Mouse (Mus musculus) kidney, postnatal 36 days (tissue): ENCODE results near the gene Nfkbib.

Experiments used
- DNase-seq, 2 experiments: peaks; one replicate each; pipeline ENCODE4 v3.0.0; 2021 to 2022; ENCODE audit warnings: mixed read lengths in 2 of 2

Nfkbib gene

DNA sequence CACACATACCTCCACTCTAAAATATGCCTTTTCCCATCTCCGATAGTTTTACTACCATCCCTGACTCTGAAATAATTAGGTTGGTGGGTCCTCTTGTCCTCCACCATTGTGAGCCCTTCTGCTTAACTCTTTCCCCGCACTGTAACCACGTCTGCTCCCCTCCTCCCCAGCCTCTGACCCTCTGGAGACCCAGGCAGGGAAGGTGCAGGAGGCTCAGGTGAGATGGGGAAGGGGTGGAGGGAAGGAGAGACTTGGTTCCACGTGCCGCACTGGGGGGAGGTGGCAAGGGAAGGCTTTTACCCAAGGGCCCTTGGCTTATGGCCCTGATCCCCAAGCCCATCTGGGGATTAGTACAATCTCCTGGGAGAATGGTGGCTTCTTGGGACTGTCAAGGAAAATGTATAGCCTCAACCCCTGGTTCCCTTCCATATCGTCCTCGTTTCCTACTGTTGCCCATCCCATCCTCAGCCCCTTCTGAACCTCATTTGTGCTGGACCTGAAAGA lies at the start of gene Nfkbib:
Gene Nfkbib, minus strand, starts transcription at position 51 of the 504 bp plus-strand sequence.
- DNase-seq = no peak

DNA sequence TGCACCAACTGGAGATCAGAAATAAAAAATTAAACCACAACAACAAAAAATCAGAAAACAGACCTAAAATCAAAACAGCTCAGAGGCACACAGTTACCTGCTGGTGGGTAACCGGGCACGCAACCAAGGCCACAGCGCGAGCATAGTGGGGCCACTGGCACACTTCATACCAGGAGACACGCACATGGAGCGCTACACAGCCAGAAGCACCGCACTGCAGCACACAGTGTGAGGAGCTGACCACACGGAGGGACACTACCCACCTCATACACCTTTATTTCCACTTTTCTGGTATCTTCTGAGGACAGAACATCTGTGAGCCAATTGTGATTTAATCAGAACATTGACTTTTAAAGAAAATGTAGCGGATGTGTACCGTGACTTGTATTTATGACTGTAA lies 49.6 kb upstream of the Nfkbib start:
- no peak for DNase-seq

DNA sequence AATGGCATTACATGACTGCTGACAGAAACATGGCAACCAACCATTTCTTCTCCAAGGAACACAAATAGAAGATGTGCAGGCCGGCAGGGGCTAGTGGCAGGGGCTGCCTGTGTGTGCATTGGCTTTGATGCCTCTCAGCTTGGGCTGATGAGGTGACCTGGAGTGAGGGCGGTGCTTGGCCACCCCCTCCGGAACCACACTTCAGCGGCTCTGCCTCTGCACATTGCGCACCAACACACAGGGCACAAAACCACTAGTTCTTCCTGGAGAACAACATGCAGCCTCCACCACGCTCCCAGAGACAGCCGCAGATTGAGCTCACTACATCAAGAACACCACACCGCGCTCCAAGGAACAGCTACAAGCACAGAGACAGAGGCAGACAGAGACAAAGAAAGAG lies 48.9 kb upstream of the Nfkbib start:
- peak in 1 of 2 experiments; percentile 48 for DNase-seq

DNA sequence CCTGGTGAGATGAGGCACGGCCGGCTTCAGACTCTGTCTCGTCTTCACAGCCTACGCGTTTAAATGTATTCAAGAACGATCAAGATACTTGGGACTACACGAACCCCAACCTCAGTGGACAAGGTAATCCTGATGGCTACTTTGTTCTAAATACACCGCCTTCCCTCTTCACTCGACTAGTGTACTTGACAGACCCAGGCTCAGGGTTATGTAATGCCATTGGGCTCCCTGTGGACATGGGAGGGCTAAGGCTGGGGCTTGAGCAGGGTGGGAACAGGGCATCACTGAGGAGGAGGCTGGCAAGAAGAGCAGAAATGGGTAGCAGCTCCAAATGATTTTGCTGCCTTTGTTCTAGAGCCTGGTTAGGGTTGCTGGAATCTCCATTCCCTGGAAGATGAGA lies 47.9 kb upstream of the Nfkbib start:
- no peak for DNase-seq

DNA sequence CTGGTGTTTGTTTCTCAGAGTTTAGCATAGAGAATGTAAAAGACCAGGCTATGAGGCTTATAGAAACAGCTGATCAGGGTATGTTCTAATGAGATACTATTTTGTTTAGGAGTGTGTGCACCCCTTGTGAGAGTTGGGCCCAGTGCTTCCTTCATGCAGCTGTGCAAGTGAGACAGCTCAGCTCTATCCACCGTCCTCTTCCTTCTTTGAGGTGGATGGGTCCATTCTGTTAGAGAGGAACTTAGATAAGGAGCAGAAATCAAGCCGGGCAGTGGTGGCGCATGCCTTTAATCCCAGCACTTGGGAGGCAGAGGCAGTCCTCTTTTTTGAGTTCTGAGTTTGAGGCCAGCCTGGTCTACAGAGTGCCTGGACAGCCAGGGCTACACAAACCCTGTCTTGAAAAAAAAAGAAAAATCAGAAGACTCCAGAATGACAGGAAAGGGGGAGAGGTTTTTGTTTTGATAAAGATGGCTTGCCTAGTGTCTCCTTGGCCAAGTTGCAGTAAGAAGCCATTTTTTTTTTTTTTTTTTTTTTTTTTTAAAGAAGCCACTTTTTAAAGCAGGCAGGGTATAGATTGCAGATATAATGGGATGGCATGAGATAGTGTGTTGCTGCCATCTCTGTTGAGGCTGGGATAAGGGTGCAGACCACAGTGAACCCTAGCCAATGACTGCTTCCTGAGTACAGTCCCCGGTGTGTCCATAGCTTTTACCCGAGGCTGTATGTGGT lies 47.2 kb upstream of the Nfkbib start:
- DNase-seq = no peak

DNA sequence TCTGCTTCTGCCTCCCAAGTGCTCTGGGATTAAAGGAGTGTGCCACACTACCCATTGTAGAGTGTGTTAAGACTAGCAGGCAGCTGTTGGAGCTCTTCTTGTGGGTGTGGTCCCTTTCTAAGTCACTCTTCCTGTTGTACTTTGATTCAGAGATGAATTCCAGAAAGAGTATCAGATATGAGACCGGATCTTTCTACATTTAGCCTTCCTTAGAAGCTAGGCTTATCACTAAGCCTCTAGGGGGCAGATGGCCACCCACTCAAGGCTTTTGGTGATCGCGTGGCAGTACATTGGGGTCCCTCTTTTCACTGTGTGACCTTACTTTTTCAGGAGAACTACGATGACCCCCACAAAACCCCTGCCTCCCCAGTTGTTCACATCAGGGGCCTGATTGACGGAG lies 45.6 kb upstream of the Nfkbib start:
- peak in 1 of 2 experiments; percentile 31 for DNase-seq

DNA sequence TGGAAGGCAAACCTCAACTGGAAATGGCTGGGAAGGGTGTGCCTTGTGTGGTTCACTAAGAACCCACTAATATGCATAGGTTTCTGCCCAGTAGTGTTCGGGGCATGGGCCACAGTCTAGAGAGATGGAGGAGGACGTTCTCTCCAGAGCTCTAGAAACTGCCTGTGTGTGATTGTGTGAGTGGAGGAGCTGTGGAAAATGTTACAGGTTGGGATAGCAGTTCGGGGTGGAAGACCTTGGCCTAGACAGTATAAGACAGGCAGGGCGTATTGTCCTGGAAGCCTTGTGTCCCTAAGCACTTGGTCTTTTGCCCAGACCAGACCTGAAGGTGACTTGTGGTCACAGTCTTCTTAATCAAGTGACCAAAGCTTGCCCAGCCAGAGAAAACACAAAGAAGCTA lies 45.1 kb upstream of the Nfkbib start:
- DNase-seq = peak in 1 of 2 experiments; percentile 55

DNA sequence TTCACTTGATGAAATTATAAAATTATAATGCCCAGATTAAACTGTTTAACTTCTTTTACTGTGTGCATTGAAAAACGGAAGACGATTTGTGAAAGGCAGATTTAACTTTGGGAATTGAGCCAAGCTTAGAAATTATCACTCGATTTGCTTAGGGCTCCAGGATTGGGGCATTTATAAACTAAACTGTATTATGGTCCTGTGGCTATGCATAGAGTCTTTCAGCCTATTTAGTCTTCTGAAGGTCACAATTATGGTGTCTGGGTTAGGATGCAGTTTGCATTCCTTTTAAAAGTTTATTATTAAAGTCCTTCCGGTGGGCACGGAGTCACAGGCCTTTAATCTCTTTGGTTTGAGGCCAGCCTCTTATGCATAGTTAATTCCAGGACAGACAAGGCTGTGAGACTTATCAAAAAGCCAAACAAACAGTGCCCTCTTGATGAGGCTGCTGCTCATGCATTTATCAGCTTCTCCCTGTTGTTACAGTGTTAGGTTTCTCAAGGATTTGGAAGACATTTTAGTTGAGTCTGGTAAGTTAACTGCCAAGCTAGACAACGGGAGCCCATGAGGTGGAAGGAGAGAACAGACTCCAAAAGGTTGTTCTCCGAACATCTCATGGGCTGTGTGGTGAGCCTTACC lies 44.4 kb upstream of the Nfkbib start:
- DNase-seq = no peak

DNA sequence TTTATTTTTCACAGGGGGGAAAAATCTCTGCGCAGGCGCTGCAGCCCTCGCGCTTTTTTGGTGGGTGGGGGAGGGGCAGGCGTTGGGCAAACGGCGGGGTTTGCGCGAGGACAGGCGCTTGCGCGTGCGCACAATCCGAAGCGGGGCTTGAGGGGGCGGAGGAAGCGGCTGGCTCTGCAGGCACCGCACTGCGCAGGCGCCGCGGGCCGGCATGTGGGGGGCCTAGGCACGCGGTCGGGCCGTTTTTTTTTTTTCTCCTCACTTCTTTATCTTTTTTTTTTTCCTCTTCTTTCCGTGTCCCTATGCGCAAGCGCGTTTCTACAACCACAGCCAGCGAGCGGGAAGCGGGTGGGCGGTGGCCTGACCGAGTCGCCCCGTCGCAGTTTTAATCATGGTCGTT lies 43.9 kb upstream of the Nfkbib start:
- peak; percentile 93 to 97 for DNase-seq

DNA sequence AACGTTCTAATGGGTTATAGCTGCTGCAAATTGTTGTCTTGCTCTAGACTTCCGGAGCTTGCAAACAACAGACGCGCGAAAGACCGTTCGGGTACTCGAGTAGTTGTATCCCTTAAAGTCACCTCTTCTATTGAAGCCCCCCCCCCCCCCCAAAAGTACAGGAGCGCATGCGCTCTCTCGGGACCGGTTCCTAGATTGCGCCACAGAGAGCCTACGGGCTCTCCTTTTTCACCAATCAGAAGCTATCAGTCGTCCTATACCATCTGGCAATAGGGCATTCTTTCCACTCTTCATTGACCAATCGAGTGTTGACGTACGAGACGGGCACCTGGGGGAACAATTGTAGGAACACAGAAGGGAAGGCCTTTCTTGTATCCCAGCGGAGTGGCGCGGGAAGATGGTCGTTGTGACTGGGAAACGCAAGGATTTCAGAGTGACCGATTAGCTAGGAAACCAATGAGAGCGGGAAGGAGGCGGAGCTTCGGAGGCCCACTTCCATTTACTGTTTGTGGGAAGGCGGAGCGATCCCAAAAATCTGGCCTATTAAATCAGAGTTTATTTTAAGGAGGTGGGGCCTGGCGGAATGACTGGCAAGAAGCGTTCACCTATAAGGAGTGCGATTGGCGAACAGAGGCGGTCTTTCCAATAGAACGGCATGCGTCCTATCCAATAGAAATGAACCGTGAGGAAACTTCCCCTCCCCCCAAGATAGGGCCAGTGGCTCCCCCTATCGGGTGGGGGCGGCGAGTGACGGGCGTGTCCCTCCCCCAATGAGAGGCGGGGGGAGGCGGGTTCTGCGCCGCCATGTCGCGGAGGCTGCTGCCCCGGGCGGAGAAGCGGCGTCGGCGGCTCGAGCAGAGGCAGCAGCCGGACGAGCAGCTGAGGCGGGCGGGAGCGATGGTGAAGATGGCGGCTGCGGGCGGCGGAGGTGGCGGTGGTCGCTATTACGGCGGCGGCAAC lies 43.1 kb upstream of the Nfkbib start:
- peak; percentile 98 to 100 for DNase-seq

DNA sequence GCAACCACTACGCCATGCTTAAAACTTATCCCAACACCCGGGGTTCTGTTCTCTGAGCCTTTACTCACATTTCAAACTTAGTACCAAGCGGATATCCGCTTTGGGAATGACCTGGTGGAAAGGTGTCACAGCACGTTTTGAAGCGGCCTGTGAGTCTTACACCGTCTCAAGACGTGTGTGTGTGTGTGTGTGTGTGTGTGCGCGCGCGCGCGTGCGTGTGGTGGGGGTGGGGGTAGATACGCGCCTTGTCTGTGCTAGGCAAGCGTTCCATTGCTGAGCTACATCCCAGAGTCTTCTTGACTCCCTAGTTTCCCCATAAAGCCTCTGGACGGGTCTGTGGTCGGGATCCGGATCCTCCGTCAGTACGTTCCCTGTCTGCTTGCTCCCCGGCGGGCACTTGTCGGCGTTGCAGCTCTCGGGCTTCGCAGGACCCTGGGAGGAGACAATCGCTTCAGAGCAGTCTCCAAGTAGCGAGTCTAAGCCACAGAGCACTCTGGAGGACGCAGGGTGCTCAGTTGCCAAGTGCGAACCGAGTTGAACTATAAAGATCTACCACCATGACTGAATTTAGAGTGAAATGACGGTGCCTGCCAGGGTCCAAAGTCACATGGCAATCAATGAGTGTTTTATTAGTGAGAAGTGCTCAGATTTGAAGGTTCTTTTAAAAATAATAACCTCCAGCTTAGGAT lies 42.2 kb upstream of the Nfkbib start:
- DNase-seq = peak; percentile 64 to 80

DNA sequence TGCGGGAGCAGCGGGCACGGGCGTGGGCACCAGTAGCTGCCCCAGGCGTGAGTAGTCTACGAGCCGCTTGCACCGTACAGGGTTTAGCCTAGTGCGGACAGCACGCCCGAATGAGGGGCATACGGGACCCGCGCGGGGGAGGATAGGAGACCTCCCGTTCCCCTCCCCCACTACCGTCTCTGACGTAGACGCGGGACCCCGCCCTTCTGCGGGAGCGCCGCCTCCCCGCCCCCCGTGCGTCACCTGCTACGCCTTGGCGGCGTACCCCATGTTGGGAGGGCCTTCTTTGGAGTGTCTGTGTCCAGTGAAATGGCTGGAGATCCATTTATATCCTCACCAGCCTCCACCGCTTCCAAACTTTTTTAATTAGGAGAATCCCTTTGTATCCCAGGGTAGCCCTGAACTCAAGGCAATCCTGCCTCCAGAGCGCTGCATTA lies 41.7 kb upstream of the Nfkbib start:
- peak; percentile 96 to 98 for DNase-seq

DNA sequence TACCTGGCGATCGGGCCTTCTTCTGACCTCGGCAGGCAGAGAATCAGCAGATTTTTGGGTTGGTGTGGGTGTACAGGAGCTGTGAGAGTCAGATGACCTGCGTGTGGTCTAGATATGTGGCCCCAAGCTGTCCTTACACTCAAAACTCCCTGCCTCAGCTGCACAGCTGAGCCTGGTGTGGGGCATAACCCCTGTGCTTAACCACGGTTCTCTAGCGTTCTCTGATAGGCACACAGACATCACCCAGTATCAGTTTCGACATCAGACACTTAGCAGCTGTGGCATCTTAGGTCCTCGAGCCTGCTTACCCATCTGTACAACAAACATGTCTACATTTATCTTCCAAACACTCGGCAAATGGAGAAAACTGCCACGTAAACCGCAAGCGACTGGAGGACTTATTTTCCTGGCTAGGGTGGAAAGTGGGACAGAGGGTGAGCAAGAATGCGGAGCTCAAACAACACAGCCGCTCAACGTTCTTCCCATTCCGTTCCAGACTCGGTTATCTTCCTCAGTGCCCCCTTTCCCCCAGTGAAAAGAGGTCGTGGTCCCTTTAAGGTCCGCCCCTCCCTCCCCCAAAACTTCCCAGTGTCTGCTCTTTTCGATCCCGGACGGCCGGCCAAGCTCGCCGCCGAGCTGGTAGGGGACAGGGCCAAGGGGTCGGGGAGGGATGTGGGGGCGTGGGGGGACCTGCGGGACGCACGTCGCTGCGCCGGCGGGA lies 41.1 kb upstream of the Nfkbib start, which contains the start of gene Hnrnpl:
Gene Hnrnpl, plus strand, starts transcription at position 321 of the 721 bp plus-strand sequence.
- DNase-seq = peak; percentile 71 to 77

DNA sequence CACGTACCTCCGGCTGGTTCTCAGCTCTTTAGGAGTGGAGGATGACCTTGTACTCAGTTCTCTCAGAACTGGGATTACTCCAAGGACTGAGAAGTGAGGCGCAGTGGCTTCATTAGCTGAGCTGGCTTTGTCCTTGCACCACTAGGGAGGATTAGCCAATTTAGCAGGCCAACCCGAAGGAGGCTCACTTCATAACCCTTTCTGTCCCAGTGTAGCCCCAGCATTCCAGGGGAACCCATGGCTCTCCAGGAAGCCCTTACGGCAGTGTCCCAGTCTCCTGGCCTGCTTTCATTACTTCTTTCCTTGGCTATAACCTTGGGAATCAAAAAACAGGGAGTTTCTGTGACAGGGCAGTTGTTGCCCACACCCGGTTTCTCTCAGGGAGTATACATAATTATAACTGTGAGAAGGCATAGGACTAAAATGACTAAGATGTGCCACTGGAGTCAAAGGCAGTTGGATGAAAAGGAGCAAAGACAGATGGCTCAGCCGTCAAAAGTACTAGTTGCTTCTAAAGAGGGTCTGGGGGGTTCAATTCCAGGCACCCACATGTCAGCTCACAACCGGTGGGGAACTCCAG lies 40.4 kb upstream of the Nfkbib start:
- peak in 1 of 2 experiments; percentile 41 for DNase-seq

DNA sequence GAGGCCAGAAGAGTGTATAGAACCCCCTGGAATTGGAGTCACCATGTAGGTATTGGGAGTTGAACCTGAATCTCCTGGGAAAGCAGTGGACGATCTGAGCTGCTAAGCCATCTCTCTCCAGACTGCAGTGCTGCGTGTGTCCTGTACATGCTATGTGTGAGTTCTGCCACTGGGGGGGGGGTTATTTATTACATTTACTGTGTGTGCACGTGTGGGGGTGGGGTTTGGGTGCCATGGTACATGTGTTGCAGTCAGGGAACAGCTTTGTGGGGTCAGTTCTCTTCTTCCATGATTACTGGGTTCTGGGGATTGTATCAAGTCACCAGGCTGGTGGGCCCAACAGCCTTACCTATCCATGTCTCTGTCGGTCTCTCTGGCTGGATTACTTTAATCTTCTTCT lies 39.6 kb upstream of the Nfkbib start:
- peak in 1 of 2 experiments; percentile 15 for DNase-seq

DNA sequence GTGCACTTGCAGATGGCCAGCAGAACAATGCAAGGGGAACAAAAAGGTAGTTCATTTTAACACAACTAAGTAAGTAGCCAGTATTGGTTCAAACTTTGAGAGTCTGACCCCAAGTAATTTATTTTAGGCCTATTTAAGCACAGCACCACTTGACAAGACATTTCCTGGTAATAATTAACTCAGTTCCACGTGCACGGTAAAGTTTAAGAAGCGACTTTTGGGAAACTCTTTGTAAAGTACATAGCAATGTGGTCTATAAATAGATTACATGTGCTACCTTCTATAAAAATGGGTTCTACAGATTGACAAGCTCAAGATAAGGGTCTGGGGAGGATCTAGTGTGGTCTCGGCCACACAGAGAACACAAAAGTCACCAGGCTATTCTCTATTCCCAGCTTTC lies 36.4 kb upstream of the Nfkbib start:
- DNase-seq = peak in 1 of 2 experiments; percentile 48

DNA sequence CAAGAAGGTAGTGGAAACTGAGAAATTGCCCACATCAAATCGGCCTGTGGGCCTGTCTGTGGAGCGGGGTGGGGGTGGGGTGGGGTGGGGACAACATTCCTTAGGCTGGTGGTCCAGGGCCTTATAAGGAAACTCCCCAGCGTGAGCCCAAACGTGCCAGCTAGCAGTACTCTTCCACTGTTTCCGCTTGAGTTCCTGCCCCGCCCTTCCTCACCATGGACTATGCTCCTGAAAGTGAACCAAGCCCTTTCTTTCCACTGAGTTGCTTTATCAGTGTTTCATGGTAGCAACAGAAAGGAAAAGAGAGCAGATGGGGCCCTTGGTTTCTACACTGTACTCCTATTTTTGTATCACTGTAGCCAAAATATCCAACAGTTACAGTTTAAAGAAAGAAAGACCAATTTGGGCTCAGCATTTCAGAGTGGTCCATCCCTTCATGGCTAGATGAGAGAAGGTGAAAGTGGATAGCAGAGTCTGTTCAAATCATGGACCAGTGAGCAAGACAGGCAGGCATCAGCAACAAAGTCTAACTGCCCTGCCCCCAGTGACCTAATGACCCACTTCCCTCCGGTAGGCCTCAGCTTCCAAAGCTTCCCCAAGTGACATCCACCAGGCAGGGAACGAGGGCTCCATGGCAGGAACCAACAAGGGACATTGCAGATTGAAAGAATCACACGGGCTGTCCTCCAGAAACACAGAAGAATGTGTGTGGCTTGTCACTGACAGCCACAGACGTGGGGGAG lies 35.7 kb upstream of the Nfkbib start:
- DNase-seq = peak; percentile 86 to 91

DNA sequence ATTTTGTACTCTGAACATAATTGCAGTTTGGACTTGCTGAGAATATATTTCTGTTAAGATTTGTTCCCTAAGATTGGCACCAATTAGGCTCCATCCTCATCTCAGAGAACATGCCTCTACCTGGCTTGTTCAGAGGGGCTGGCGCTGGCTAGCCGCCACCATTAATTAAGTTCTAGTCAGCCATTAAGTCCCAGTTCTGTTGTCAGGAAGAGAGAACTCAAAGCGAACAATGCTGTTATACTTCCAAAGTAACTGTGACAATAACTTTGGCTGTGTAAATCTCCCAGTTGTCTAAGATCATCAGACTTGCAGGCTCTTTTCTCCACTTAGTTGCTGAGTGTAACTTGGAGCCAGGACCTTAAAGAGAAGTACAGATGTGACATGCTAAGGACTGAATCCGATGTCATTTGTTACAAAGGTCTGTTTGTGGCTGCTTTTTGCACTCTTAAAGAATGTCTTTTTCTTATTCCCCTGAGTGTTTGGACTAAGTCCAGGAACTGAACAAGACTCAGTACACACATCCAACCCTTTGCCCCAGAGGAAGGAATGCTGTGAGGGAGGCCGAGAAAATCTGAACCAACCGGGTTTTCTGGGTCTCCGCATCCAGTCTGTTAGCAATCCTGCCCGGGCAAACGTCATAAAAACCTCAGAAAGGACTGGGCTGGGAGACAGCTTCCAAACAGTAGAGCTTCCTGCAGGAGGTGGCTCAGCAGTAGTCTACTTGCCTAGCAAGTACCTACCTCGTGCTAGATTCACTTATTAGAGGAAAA lies 34.8 kb upstream of the Nfkbib start:
- peak; percentile 74 to 84 for DNase-seq

DNA sequence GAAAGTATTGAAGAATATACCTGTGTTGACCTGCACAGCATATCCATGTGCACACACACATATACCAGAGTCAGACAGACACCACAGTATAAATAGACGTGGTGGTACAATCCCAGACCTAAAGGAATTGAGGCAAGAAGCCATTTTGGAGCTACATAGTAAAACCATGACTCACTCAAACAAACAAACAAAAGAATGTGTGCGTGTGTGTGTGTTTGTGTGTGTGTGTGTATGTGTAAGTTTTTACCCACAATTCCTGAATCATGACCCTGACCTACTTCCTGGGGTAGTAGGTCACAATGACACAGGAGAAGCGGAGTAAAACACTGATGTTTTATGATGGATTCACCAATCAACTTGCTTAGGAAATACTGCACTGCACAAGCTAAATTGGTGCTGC lies 34.1 kb upstream of the Nfkbib start:
- no peak for DNase-seq

DNA sequence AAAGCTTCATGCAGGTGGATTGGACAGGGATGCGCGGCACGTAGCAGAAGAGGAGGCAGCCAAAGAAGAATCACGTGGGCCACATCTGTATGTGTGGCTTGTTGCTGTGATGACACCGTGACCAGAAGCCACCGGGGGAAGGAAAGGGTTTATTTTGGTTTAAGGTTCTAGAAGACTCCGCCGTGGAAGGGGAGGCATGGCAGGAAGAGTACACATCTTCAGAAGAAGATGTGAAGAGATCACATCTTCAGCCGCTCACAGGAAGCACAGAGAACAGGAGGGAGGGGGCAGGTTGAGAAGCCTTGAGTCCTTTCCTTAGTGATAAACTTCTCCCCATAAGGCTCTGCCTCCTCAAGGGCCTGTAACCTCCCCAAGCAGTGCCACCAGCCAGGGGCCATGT lies 32.7 kb upstream of the Nfkbib start:
- DNase-seq = no peak
